Mouse (Mus musculus): ENCODE measurements at regions not wholly inside any gene's neighbourhood (a gene's known extent, or its start where the extent isn't known, plus 50 kb on each side); places are given as distances from the start of the nearest gene placed in this dataset.

DNA sequence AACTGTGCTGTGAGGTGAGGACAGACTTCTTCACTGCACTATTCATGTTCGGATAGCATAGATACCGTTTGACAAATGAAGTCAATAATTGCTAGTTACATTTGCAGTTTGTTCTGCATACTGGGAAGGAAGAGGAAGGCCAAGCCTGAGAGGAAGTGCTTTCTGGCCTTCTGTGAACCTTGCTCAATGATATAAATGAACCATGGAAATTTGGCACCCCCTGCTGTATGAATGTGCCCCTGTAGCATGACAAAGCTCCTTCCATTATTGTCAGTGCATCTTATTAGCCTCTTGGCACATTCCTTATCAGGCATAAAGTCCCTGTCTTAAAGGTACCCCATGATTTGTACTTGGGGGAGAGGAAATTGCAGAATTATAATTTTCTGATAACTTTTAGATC lies 758.0 kb downstream of the Adam6a start:
- TF ChIP-seq CTCF (IDR thresholded peaks at IDR 0.05; ENCODE audit: control insufficient read depth, insufficient read depth, insufficient replicate concordance, low read depth, low read length) (no peak), POLR2A (IDR thresholded peaks at IDR 0.05; ENCODE audit: control insufficient read depth, low read depth, low read length) (no peak)

All from testis, adult 2 months (tissue).